Mouse (Mus musculus): ENCODE data around the gene 9330182L06Rik.

- no peak for TF ChIP-seq CTCF (conservative IDR thresholded peaks at IDR 0.05; ENCODE audit: insufficient read depth, insufficient read length, low read depth, low read length)
- no peak for TF ChIP-seq POLR2A (IDR thresholded peaks at IDR 0.05; ENCODE audit: low read depth, low read length)
Measured at GRCm38 (mm10) chr5:9265586-9266279, at the start of gene 9330182L06Rik.

All from kidney, adult 2 months (tissue).